Mouse (Mus musculus) brain, adult 10 weeks (tissue): ENCODE data around the gene G3bp2. TPM values are rescaled to one million over a fixed set of nuclear protein-coding genes. Genes with fewer than 3 reads are reported as not detected.

Source experiments
- polyA plus RNA-seq: library from polyadenylated mRNA; stranded (reverse); fragments of 350-450 nt; fragmentation: Illumina TruSeq; extraction: RNeasy Lipid Tissue Mini Kit (QIAGEN cat#74804); gene quantifications from one replicate; pipeline ENCODE4 v1.2.3, GENCODE M21; 2015; ENCODE audit warnings: low read depth, low replicate concordance

The G3bp2 gene
- 259 TPM for polyA plus RNA-seq

DNA sequence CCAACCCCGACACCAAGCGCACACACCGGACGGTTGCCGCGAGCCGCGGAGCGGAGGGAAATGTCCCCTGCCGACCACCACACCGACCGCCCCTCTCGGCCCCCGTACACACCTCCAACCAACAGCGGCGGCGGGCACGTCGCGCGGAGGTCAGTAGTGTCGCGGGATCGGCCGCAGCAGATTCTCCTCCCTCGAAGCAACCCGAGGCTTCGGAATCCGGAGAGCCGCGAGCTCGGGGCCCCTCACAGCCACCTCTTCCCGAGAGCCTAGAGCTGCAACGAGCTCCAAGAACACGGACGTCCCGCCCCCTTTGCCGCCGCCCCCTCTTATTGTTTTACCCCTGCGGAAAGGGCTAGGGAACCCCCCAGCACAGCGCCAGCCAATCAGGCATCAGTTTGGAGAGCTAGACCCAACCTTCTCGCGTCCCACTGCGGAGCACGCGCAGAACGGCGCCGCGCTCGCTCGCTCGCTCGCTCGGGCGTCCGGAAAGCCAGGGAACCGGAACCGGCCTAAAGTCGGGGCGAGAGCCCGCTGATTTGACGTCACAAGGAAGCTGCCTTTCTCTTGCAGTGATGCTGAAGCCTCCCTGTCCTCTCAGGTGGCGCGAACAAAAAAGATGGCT, at the start of gene G3bp2:
Gene G3bp2 (minus strand): TSS at position 303 of the 622 bp plus-strand sequence.

DNA sequence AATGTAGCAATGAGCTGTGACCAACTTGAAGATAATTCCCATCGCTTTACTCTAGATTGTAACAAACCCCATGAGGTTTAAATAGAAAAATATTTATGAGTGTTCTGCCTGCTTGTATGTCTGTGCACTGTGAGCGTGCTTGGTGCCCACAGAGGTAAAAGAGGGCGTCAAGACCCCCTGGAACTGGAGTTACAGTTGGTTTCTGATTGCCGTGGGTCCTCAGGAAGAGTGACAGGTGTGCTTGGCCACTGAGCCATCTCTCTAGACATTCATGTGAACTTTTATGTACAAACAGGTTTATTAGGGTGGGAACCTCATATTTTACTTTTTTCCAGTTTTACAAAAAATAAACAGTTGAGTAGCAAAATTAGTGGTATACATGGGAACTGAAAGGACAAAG, 39.7 kb downstream of the G3bp2 start, which contains the start of gene Cdkl2:
Gene Cdkl2 (minus strand): TSS at position 101 of the 400 bp plus-strand sequence.

Other genes starting within 250 kb of the G3bp2 start
- 54.5 TPM for gene Rchy1, start 120.7 kb downstream of the G3bp2 start, polyA plus RNA-seq
- not detected for gene Odaph, start 96.2 kb downstream of the G3bp2 start, polyA plus RNA-seq
- gene Cdkl2, start 39.8 kb downstream of the G3bp2 start, polyA plus RNA-seq = 29.4 TPM
- gene Uso1, start 54.2 kb upstream of the G3bp2 start, polyA plus RNA-seq = 65.8 TPM
- not detected for gene U90926, start 131.7 kb upstream of the G3bp2 start, polyA plus RNA-seq
- 1.1 TPM for gene Ppef2, start 172.6 kb upstream of the G3bp2 start, polyA plus RNA-seq
- gene Naaa, start 194.5 kb upstream of the G3bp2 start, polyA plus RNA-seq = 39.4 TPM
- 15.3 TPM for gene Sdad1, start 226.8 kb upstream of the G3bp2 start, polyA plus RNA-seq
- gene Cxcl9, start 244.4 kb upstream of the G3bp2 start, polyA plus RNA-seq = not detected
- gene Art3, start 248.1 kb upstream of the G3bp2 start, polyA plus RNA-seq = 9.5 TPM